Mouse (Mus musculus) CD8-positive naive resting alpha-beta T cell, adult 57 days (primary cell): ENCODE results near the gene Lrtm1. TPM values are rescaled to one million over a fixed set of nuclear protein-coding genes. Genes with fewer than 3 reads are reported as not detected.

Experiments
- total RNA-seq: library from RNA; stranded (reverse); gene quantifications from one replicate; pipeline ENCODE4 v1.2.4, GENCODE M21; 2023

Lrtm1 gene
- total RNA-seq, result not detected

GRCm38 (mm10) chr14:29017883-29018282 is at the start of gene Lrtm1:
TSS of gene Lrtm1 (plus strand) at chr14:29018208.

